Mouse (Mus musculus) right cerebral cortex, postnatal 25 days (tissue): ENCODE data around the gene Elavl2.

ENCODE experiments used
- DNase-seq: peaks from one replicate; pipeline ENCODE4 v3.0.0; 2022

Elavl2 gene

DNA sequence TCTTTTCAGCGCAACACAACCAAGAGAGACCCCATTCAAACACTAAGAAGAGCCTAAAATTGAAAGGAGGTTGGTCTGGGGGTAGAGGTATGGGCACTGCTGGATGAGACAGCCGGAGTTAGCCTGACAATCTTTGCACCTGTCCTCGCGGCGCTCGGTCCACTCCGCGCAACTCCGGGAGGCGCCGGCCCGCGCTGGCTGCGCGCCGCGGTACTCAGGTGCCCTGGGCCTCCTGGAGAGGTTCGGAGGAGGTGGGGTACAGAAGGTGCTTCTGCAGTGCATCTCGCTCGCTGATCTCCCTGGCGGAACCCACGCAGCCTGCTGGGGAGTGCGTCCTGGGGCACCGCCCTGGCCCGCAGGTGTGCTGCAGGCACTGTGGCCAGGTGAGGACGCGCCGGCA lies at the start of gene Elavl2:
Gene Elavl2, minus strand, starts transcription at position 363 of the 400 bp plus-strand sequence.
- no peak for DNase-seq

DNA sequence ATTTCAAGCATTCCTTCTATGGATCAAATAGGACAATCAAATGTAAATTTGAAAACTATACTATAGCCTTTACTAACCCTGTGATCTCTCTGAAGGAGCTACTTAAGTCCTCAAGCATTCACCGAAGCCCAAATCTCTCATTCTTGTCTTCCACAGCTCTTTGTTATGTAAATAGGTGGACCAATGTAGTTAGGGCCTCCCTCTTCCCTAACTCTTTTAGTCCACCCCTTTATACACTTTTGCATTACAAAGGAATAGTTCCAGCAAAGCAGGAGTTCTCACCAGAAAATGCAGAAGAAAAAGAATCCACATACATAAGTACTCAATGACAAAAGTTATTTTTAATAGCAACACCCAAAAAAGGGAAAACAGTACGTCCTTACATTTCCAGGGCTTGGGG lies 47.3 kb upstream of the Elavl2 start:
- DNase-seq = no peak

DNA sequence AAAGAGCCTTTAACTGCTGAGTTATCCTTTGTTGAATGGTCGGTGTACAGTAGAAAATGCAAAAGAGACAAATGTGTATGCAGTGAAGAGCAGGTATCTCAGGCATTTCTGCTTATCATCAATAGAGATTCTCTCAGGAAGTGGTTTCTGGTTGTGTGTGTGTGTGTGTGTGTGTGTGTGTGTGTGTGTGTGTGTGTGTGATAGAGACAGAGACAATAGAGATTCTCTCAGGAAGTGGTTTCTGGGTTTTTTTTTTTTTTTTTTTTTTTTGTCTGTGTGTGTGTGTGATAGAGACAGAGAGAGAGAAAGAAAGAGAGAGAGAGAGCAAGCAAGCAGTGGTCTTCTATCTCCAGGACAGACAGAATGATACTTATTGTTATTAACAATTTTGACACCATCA lies 15.0 kb upstream of the Elavl2 start:
- no peak for DNase-seq

DNA sequence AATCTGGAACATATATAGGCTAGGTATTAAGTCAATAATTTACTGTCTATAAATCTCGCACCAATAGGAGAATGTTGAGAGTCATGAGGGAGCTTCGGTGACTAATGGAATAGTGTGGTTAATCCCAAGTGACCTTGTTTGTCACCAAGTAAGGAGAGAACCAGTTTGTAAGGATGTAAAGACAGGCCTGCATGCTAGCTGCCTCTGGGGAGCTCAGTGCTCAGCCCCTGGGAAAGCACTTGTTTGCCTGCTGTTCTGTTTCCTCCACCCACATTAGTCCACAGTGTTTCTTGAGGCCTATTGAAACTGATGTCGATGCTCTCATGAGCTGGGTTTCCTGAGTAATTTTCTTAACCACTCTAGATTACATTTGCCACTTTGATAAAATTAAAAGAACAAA lies 4.5 kb upstream of the Elavl2 start:
- no peak for DNase-seq

DNA sequence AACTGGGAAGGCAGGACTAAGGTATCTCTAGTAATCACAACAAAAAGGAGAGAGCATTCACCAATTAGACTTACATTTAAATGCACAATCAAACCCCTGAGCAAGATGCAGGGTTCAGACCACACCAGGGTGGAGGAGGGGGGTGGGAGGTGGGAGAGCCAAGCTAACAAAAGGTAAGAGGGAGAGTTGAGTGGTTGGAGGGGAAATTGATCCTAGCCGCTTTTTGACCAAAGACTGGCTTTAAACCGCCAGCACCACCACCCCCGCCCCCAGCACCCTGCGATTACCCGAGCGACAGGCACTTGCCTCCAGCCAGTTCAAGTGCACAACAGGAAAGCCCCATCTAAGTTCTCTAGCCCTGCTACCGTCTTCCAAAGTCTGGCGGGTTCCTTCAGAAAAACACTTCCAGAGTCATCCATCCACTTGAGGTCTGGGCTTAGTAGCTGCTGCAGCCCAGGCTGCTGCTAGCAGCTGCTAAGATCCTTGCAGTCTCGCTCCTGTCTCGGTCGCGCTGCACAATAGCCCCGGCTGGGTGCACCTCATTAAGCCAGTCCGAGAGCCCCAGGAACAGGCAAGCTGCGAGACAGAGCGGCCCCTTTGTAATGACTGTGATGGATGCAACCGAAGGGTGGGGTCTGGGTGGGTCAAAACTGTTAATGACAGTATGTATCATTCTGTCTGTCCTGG lies 932 bp downstream of the Elavl2 start:
- peak; percentile 13 for DNase-seq

DNA sequence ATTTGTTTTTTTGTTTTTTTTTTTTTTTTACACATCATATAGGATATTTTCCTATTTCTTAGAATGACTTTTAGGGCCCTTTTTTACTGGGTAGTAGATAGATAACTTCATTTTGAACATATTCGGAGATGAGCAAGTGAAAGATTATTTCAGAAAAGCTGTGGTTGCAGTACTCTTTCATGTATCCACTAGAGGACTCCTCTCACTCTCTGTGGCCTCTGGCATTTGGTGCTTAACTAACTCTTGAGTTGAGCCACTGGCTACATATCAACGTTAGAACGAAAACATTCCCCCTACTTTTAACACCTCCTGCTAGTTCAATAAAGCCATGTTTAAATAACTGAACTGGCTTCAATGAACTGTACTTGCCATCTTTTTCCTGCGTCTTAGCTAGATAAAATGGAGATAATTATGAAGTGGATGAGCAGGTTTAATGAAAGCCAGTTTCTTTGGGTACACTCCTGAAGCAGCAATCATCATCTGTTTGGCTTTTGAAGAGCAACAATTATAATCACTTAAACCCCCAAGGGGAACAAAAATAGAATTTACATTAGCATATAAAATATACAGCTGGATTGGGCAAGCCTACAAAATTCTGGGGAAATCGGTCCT lies 8.5 kb downstream of the Elavl2 start:
- DNase-seq = no peak

DNA sequence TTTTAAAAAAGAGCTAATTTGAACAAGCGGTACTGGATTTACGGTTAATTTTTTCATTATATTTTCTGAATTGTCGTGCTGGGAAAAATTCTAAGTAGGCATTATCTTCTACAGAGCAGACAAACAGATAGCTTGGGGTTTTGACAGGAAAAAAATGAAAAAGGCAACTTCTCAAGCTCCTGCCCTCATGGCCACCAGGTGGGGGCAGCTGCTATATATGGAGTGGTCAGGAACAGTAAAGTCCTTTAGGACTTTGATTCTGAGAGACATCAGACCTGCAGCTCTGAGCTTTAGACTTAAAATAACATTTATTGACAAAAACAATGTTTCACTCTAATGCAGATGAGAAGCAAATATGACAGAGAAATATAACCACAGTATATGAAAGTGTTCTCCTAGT lies 12.9 kb downstream of the Elavl2 start:
- DNase-seq = no peak

DNA sequence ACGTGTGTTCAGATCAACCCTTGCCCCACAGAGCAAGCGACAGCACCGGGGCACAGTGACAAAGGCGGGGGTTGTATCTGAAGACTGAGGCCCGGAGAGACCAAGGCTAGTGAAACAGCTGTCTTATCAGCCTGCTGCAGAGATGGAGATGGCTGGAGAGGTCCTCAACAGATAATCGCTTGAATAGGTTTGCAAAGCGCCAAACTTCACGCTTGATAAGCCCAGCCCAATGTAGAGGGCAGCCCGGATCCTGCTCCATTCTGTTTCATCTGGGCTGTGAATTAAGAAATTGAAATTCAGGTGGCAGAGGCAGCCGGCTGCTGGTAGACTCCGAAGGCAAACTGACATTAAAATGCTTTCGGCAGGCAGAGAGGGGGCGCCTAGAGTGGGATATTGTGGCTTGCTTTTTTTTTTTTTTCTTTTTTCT lies 19.4 kb downstream of the Elavl2 start:
- no peak for DNase-seq

DNA sequence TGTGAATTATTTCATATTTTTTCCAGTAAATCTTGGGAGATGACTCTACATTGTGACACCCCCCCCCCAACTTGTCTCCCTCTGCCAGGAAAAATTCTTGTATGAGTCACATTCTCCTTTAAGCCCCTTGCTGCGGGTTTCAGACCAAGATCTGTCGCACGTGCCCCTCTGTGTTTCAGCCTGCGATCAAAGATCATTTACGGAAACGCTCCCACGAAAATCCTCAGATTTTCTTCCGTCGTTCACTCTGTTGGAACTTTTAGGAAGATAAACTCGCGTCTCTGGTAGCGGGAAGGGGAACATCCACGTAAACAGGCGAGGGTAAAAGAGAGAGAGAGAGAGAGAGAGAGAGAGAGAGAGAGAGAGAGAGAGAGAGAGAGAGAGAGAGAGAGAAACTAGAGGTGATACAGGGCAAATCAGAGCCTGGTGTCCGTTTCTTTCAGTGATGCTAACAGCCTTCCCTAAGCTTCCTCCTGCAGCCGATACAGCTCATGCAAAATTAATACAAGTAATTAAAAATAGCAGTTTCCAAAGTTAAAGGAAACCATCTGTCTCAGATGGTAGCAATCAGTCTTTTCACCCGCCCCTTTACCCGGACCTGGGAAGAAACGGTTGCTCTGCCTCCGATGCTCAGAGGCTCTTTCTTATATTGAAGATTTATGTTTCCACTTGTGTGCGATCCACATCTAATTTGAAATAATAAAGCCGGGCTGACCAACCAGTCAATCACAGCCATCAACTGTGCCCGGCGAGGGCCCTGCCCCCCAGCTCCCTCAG lies 20.1 kb downstream of the Elavl2 start:
- DNase-seq = no peak

DNA sequence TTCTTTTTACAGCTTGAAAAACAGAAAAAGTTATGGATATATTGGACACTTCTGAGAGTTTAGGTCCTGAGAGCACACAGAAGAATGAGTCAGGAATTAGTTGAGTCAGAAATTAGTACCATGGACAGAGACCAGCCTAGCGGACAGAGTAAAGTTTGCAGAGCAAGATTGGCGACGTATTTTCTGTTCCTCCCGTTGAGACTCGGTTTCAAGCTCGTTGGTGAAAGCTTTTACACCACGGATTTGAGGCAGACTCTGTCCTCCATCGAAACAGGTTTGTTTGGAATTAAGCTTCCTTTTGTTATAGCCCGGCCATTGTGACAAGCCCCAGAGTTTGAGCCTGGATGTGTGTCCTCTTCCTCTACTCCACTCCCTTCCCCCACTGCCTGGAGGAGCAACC lies 21.0 kb downstream of the Elavl2 start:
- DNase-seq = no peak

DNA sequence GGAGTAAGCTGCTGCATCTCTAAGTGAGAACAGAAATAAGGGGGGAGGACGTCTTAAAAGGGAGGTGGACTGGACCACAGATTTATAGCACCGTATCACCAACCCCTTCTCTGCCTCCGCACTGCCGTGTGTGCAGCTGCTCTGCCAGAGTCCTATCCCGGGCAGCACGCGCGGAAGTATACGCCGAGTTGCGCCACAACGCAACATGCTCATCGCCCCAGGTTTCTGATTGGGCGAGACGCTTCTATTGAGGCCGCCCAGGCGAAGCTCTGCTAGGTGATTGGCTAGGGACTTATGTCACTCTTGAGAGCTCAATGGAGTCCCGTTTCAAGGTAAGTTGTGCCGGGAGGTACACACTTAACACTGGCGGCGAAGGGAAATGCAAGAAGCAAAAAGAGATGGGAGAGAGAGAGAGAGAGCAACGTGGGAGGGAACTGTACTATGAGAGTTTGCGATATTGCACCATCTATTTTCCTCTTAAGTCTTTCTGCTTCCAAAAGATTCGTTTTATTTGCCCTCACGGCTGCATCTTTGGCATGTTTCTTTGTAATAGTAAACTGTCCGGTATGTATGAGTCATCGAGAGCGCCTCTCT lies 24.2 kb downstream of the Elavl2 start:
- DNase-seq = peak; percentile 97

DNA sequence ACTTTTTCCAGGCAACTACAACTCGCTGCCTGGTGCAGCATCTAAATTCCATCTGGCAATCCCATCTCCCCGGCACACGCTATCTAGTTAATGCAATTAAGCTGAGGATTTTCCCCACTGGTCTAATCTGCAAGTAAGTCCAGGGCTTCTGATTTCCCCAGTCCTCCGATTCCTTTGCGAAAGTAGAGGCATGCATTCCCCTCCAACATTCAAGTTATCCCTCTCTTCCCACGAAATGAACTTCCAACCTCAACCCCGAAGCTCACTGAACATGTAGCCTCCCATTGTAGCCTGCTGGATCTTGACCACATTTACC lies 25.3 kb downstream of the Elavl2 start:
- no peak for DNase-seq

DNA sequence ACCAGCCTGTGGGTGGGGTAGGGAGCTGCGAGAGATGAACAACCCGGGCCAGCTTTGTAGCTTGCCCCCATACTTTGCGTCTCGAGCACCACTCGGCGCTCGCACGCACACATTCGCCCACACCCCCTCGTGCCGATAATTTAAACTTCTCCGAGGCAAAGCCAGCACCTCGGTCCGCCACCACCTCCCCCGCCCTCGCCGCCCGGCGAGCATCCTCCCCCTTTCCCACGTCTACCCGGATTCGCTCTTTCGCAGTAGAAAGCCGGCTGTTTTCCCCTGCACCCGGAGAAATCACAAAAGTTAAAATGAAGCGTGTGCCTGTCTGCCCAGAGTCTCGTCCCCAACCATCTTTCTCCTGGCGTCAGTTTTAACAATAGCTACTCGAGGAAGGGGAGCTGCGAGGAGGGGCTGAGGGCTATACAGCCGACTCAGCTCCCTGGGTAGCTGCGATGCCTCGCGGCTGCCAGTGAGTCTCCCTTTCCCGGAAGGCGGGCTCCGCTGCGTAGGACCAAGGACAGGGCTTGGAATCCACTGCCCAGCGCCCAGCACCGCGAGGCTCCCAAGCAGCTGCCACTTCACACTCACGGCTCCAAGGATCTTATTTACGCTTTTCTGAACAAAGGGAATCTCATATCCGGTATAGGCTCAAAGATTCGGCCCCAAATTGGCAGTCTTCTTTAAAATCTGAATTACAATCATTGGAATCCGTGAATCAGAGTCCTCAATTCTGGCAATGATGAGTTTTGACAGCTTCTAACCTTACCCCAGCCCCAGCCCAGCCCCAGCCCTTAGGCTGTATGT lies 25.8 kb downstream of the Elavl2 start:
- DNase-seq = peak; percentile 65

DNA sequence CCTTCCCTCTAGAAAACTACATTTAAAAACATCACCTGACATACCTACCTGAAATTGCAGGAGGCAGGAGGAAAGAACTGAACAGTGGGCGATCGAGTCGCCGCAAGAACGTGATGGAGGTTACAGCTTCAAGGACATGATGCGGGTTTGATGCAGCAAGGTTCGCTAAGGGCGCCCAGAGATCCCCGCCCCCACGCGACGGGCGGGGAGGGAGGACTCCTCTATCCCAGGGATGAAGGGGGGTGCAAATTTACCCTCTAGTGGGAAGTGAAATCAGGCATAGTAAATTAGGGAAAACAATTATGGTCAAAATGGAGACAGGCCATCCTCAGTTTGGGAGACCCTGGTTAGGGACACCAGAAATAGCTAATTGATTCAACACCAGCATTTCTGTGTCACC lies 27.7 kb downstream of the Elavl2 start:
- no peak for DNase-seq

DNA sequence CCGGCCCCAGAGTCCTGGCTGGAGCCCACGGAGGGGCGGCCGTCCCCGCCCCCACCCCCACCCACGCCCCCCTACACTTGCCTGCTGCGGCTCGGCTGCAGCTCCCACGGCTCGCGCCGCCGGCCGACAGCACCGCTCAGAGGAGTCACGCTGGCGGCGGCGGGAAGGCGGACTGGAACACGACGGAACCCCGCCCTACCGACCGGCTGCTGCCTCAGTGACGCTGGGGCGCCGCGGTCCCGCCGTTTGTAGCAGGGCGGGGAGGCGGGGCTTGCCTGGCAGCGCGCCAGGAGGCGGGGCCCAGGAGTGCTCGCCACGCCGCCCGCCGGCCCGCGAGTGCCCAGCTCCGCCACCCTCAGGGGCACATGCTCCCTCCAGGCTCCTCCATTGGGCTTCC lies 28.8 kb downstream of the Elavl2 start:
- peak; percentile 85 for DNase-seq

DNA sequence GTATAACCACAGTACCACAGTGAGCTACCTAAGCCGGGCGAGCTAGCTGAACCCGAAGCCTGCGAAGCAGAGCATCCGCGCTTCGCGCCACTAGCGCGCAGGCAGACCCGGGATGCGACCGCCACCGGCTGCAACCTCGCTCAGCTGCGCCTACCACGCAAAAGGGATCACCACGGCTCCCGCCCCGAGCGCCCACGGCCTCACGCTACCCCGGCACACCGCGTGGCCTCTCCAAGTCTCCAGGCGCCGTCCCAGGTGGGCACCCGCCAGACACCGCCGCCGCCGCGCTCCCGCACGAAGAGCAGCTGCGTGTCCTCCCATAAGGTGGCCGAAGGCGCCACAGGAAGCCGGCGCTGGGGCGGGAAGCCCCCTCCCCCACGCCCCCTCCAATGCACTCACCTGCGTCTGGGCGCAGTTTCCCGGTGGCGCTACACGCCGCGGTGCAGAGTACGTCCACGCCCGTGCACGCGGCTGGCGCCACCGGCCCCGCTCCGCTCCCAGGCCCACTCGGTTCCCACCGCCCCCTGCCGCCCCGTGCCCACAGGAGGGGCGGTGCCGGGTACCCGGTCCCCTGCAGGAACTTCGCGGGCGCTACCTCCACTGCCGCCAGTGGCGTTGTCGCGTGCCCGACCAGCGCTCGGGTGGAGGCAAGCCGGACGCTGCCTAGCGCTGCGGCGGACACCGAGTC lies 29.3 kb downstream of the Elavl2 start:
- peak; percentile 78 for DNase-seq

DNA sequence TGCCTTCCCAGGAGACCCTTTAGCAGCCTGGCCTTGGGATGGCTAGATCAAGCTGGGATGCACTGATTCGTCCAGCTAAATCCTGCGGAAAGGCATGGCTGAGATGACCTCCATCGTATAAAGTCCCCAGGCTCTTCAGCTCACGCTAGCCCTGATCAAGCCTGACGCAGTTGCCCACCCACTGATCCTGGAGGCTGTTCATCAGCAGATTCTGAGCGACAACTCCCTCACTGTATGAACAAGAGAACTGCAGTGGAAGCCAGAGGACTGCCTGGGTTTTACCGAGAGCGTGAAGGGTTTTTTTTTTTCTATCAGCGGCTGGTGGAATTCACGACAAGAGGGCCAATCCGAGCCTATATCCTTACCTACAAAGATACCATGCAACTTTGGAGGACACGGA lies 35.3 kb downstream of the Elavl2 start:
- no peak for DNase-seq

DNA sequence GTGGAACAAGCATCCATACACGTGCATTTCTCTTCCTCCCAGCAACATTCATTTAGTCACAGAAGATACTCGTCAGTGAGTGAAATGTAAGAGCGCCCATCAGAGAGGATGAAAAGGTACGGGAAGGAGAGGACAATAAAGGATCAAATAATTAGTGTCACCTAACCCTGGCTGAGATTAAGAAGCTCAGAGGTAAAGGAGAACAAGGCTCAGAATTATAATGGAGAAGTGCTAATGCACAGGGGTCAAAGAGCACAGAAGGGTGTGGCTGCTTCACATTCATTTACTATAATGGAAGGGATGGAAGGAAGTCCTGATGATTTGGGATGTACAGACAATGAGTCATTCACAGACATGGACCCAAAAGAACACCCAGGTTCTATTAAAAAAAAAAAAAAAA lies 36.6 kb downstream of the Elavl2 start:
- no peak for DNase-seq

DNA sequence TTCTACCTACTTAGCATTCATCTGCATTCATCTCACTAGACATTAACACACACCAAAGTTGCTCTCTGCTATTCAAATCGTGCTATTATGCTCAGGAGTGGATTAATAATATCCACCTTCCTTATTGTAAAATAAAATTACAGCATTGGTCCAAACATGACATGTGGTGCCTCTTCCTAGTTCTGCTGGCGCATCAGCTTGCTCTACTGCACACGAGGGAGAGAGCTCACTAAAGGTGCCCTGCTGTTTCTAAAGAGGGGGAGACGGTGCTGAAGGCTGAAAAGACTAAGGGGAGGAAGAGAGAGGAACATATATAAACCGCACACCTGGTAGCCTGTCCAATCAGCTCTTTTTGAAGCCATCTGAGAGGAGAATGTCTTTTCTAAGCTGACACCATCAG lies 38.1 kb downstream of the Elavl2 start:
- no peak for DNase-seq

DNA sequence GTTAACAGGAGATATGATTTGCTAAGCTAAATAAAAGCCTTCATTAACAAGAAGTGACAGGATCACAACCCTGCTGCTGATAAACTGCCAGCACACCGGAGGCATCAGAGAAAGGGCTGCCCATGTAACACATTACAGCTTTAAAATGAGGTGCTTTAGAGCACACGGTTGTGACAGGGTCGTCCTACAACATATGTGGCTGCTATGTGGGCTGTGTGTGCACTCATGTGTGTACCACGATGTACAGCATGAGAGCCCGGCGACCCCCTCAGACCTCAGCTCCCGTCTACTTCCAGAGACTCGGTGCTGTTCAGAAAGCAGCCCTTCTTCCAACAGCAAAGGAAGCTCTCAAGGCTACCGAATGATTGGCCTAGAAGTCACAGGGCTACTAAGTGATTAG lies 47.4 kb downstream of the Elavl2 start:
- no peak for DNase-seq

DNA sequence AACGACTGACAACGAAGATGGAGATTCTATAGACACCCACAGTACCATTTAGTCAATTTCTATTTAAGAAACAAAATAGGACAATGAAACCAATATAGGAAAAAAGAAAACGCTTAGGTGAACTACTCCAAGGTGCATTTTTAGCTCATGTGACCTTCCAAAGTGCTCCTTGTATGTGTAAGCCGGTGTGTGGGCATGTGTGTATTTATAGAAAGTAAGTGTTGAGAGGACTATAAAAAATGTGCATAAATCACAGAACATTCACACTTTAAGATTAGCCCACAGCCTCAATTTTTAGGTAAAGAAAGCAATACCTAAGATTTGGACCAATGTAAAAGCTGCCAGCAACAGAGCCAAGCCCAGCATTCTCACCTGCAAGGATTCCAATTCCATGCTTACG lies 51.0 kb downstream of the Elavl2 start:
- no peak for DNase-seq

DNA sequence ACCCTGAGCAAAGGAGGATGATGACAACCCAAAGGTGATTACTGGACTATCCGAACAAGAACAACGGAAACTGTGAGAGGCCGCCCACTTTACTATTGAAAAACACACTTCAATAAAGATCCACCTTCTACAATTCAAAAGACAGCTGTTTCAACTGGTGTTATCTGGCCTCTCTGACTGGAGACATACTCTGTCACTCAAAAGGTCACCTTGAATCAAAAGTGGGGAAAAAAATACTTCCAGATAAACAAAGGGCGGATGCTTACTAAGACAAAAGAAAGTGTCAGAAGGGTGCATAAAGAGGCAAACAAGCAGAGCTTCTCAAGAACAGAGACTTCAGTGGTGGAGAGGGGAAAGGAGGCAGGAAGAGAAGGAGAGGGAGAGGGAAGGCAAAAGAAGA lies 66.4 kb downstream of the Elavl2 start:
- no peak for DNase-seq

DNA sequence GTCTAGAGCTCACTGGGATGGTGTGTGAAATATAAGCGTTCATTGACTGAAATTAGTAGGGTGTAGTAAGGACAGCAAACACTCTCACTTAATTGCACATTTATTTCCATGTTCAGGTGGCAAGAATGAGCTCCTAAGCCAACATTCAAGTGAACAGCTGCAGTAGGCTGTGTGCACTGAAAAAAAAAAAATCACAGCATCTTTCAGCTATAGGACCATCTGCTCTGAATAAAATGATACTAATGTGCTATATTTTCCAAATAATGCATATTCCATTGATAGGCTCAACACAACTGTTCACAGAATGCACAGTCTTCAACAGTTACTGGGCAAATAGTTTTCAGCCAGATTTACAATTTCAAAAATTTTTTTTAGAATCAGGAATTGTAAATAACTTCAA lies 89.8 kb downstream of the Elavl2 start:
- no peak for DNase-seq
